Mouse (Mus musculus) adrenal gland, postnatal 25 days (tissue): ENCODE results near the gene Myo5a. TPM values are rescaled to one million over a fixed set of nuclear protein-coding genes. Genes with fewer than 3 reads are reported as not detected.
A peak's percentile ranks its signal among the peaks of the same experiment; 100 is the strongest.

Source experiments
- DNase-seq: peaks from one replicate; pipeline ENCODE4 v3.0.0; 2021; ENCODE audit warnings: mixed read lengths
- long read RNA-seq: library from polyadenylated mRNA; stranded (forward); transcript quantifications from one replicate; pipeline ENCODE4 v2.0.0, GENCODE M21; 2021
- total RNA-seq: library from RNA; stranded (reverse); gene quantifications from 2 replicates; pipeline ENCODE4 v1.2.3, GENCODE M21; 2021

Myo5a gene
- 43.7 and 59.3 TPM in 2 replicates for total RNA-seq
- long read RNA-seq, partial matches to known transcripts: 1 of 4 reads
- long read RNA-seq, other reads (novel, unspliced or antisense): 2 of 4 reads

- DNase-seq: no peak
Observed at GRCm38 (mm10) chr9:75070457-75071028, at the start of gene Myo5a. Myo5a (plus strand) TSS chr9:75071015.

- no peak for DNase-seq
Observed at GRCm38 (mm10) chr9:75022546-75022945, 48.3 kb upstream of the Myo5a start.

GRCm38 (mm10) chr9:75023150-75023894 is 47.5 kb upstream of the Myo5a start:
- DNase-seq: no peak

- no peak for DNase-seq
Observed at GRCm38 (mm10) chr9:75024089-75024488, 46.7 kb upstream of the Myo5a start.

GRCm38 (mm10) chr9:75025689-75026088 is 45.1 kb upstream of the Myo5a start:
- no peak for DNase-seq

GRCm38 (mm10) chr9:75032408-75032807 is 38.4 kb upstream of the Myo5a start:
- no peak for DNase-seq

GRCm38 (mm10) chr9:75033141-75033540 is 37.7 kb upstream of the Myo5a start:
- no peak for DNase-seq

GRCm38 (mm10) chr9:75034691-75035090 is 36.1 kb upstream of the Myo5a start:
- DNase-seq: no peak

- no peak for DNase-seq
Observed at GRCm38 (mm10) chr9:75035944-75036343, 34.9 kb upstream of the Myo5a start.

- DNase-seq: peak; percentile 86
Observed at GRCm38 (mm10) chr9:75037451-75038356, 33.1 kb upstream of the Myo5a start, which contains the start of gene Arpp19. Arpp19 (plus strand) TSS chr9:75037614.

- no peak for DNase-seq
Observed at GRCm38 (mm10) chr9:75038357-75038688, 32.5 kb upstream of the Myo5a start.

- no peak for DNase-seq
Observed at GRCm38 (mm10) chr9:75040566-75040965, 30.2 kb upstream of the Myo5a start.

GRCm38 (mm10) chr9:75041840-75042525 is 28.8 kb upstream of the Myo5a start:
- no peak for DNase-seq

- DNase-seq: no peak
Observed at GRCm38 (mm10) chr9:75043191-75043590, 27.6 kb upstream of the Myo5a start.

GRCm38 (mm10) chr9:75047079-75047478 is 23.7 kb upstream of the Myo5a start:
- DNase-seq: no peak

GRCm38 (mm10) chr9:75049100-75049499 is 21.7 kb upstream of the Myo5a start:
- no peak for DNase-seq

GRCm38 (mm10) chr9:75050003-75050402 is 20.8 kb upstream of the Myo5a start:
- DNase-seq: peak; percentile 37

- DNase-seq: no peak
Observed at GRCm38 (mm10) chr9:75051841-75052240, 19.0 kb upstream of the Myo5a start.

- no peak for DNase-seq
Observed at GRCm38 (mm10) chr9:75055046-75055445, 15.8 kb upstream of the Myo5a start.

- no peak for DNase-seq
Observed at GRCm38 (mm10) chr9:75064678-75065331, 6.0 kb upstream of the Myo5a start.

GRCm38 (mm10) chr9:75071029-75071705 is 352 bp downstream of the Myo5a start:
- peak; percentile 88 for DNase-seq
